Mouse (Mus musculus): ENCODE measurements at regions not wholly inside any gene's neighbourhood (a gene's known extent, or its start where the extent isn't known, plus 50 kb on each side); places are given as distances from the start of the nearest gene placed in this dataset.

DNA sequence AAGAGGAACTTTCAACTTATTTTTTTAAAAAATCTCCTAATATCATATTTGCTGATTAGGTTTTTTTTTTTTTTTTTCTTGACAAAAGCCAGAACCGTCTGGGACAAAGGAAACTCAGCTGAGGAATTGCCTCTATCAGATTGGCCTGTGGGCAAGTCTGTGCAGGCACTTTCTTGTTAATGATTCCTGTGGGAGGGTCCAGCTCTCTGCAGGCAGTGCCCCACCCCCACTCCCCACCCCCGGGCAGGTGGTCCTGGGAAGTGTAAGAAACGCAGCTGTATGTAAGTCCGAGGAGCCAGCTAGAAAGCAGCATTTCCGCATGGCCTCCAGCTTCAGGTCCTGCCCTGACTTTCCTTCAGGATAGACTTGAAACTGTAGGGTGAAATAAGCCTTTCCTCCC, 377.7 kb downstream of the Sox2 start:
- no peak for DNase-seq

DNA sequence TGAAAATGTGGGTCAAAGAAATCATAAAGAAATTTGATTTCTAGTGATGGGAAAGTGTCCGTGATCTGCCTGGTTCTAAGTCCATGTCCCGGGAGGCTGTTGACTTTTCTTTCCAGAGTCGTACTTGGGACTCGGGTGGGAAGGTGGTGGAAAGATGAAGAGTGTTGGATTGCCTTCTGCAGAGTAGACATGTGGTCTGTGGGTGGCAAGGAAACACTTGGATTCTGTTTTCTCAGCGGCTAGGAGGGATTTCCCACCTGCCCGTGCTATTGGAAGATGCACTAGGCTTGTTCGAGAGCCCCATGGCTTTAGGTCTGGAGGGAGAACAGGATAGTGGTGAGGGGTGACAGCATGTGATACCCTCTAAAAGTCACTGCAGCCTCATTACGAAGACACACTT, 379.7 kb downstream of the Sox2 start:
- DNase-seq, result peak; percentile 3 to 10

DNA sequence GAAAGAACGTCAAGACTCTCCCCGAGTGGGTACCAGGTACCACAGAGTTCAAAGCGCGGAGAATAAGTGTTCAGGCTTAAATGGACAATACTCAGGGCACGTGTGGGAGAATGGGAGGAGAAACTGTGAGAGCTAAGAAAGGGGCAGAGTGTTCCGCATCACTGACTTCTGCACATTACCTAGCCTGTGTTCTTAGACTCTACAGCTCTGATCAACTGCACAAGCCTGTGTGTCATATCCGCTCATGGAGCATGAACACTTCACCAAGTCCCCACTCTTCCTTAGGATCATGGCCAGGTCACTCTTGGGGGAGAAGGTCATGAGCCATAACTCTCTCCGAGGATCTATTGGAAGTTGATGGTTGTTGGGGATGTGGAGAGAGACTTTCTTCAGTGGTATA, 383.4 kb downstream of the Sox2 start:
- DNase-seq, result no peak

DNA sequence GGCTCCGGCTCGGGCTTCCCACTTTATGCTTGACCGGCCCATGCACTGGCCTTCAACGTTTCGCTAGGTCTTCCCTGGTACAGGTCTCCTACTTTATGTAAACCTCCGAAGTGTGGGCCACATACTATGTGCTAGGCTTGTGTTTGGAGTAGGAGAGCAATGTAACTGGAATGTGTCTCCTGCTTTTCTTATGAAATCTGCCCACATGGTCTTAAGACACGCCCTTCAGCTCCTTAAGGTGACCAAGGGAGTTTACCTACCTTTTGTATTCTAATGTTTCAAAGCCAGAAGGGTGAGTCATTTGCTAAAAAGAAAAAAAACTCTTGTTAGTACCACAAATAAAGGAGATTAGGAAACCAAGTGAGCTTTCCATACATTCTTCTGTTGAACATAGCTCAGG, 385.0 kb downstream of the Sox2 start:
- no peak for DNase-seq

DNA sequence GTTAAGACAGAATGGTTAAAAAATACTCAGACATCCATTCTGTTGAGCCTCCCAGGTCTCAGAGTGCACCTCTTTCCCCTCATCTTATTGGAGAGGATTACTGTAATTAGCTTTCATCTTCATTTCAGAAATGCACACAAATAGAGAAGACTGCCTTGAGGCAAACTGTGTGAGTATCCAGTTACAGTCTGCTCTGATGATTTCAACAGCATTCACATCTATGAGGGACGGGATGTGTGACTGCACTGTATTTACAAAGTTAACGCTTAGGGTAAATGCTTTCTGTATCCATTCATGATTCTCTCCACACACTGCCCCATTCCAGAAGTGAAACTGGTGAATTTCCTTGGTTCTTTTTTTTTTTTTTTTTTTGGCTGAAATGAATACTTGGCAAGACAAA, 393.5 kb downstream of the Sox2 start:
- no peak for DNase-seq

DNA sequence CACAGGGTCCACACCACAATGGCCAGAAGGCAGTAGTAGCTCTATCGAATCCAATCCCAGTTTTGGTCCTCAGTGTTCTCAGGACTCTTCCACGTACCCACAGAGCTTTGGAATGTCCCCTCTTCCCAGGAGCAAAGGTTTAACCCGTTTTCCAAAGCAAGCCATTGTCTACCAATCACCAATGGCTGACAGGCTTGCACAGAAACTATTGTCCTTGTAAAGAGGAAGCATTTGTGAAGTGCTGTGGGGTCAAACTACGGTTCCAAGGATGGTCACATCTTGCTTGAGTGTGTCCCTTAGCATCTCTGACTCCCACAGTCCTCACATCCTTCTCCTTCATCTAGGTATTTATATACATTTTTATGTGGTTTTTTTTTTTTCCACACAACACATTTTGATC, 409.2 kb downstream of the Sox2 start:
- no peak for DNase-seq

DNA sequence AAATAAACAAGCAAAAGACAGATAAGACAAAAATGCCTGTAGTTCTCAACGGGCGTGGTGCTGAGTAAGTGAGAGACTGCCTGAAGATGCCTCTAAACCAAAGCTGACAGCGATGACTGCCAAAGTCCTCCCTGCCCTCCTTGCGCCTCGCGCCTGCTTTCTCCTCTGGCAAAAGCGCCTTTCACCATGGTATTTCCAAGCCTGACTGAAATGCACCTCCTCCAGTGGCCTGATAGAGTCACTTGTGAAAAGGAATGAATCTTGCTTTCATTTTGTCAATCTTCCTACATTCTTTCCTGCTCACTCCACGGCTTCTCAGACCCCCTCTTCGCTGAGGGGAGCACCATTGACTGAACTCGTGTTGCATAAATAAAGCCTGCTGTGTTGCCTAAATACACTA, 409.8 kb downstream of the Sox2 start:
- DNase-seq, result no peak

DNA sequence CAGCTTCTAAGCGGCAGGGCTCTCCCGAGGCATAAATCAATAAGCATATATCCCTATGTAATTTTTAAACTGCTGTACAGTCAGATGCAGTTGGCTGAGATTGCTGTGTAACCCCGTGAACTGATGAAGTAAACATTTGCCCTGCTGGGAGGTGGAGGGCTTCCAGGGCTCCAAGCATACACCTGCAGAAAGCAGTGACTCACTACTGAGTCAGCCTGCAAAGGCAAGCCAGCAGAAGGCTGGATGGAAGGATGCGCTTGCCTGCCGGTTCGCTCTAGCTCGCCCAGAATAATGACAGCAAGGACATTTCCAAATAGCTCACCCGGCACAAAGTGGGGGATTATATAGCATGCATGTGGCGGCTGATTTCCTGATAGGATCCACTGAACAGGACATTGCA, 416.6 kb downstream of the Sox2 start:
- peak in 1 of 2 experiments; percentile 10 for DNase-seq

DNA sequence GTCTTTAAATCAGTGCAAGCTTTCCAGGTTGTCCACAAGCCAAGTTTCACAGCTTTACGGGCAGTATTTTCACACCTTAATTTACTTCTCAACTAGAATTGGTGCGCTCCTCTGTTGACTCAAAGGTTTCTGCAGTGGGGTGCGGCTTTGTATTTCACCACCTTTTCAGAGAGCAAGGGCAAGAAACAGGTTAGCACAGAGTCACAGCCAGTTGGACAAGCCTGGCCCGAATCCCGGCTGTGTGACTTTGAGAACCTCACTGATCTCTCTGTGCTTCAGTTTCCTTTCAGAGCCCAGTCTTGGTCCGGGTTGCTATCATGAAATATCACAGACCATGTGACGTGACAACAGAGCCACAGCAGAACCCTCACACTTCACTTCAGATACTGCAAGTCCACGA, 418.4 kb downstream of the Sox2 start:
- no peak for DNase-seq

DNA sequence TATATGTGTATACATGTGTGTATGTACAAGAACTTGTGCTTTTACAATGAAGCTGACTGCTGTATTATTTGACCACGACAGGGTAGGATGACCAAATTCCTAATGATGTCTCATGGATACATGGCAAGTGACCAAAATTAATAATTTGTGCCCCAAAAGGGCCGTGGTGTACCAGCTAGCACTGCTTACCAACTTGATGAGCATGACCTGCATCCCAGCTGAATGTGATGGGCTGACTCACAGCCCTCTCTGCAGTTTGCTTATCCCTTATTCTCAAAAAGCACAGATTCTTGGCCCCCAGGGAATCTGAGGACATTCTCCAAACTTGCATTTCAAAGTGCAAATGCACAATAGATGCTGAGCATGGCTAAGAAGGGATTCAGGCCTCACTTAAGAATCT, 420.8 kb downstream of the Sox2 start:
- no peak for DNase-seq

DNA sequence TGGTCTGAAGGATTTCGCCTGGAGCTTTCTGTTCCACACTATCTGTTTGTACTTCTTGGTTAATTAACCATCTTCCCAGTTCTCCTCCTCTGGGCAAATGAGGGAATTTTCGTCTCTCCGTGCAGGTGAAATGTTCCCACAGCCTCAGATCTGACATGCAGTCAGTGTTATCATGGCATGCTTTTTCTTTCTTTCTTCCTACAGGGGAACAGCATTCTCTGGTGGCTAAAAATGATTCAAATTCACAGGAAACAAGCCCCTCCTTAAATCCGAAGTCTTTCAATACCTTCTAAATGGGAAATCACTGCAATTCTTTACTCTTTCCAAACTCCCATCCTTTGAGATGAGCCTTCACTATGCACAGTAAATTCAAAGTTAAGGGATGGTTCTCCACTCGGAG, 429.7 kb downstream of the Sox2 start:
- no peak for DNase-seq

DNA sequence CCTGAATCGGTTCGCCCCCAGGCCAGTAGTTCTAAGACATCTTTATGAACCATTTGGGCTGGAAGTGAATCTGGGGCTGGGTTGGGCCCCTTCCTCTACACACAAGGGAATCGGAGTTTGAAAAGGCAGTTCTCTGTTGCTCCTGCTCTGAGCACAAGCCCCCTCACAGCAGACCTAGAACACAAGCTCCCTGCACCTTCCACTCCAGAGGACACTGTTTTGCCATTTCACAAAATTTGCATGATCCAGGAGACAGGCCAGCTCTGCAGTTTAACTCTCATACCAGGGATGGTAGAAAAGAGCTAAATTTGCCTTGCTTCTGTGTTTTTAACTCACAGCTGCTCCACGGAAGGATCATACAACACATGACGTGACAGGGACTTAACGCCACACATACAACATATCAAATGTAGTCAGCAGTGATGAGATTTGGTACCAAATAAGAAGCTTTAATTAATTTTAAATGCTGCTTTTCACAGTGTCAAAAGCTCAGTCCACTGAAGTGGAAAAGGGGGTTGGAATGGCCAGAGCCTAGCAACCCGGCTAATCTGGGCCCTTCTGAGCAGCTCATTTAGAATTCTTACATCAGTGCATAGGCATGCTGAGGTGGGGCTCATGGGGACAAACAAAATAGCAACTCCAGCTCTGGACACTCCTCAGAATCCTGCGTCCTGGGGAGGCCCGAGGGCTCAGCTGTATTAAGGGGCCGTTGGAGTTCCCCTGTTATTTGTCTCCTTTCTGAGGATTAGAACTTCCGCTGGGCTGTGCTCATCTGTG, 434.1 kb downstream of the Sox2 start:
- DNase-seq, result peak in 1 of 2 experiments; percentile 24

DNA sequence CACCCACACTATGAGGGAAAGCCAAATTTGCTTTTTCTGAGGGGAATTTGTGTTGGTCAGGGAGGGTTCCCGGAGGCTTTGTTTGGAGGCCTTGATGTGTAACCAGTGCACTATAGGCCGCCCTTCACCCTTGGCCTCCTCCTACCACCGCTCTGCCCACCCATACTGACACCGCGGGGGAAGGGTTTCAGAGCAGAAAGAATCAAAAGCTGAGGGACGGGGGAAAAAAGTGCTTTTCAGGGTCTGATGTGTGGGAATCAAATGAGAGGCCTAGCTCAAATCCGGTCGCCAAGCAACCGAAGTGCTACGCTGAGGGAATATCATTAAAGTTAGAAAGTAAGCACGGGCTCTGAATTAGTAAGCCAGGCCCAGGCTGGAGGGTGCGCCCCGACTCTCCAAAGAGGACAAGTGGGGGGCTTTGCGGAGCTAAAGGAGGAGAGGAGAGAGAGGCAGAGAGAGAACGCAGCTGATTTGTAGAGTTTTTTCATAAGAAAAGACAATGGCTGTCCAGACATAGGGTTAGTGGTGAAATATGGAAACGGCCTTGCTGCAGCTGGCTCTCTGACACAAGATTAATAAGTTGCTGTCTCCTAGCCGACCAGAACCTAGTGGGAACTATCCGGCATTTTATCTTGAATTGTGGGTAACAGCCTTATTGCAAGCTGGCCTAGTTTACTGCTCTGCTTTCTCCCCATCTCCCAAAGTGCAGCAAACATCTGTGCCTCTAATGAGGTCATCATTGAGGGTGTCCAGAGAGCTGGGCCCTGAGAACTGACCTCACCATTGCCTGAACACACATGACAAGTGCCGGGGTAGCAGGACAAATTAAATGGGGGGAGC, 438.3 kb downstream of the Sox2 start:
- DNase-seq, result peak; percentile 51 to 72

DNA sequence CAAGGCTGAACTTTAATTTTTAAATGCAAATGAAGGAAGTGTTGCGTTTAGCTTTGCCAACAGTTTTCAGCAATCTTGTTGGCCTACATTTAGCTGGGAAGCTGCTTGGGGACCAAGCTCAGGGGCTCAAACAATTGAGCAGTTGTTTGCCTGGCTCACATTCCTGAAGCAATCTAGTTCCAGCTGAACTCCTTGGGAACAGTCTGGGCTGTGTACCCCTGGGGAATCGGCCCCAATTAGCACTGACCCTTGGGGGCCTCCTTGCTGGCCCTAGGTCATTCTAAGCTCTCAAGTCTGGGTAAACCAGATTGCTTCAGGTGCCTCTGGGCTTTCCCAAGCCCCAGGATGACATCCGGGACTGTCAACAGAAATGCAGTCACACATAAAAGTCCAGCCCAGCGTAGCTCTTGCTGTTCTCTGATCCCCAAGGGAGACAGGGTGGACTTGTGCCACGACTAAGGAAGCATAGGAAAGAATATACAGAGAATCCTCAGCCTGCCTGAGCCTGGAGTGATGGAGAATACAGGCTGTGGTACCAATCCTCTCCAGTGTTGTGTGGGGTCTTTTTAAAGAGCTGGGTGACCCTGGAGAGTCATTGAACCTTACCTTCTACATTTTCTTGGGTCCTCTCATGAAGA, 440.4 kb downstream of the Sox2 start:
- peak; percentile 35 to 40 for DNase-seq

DNA sequence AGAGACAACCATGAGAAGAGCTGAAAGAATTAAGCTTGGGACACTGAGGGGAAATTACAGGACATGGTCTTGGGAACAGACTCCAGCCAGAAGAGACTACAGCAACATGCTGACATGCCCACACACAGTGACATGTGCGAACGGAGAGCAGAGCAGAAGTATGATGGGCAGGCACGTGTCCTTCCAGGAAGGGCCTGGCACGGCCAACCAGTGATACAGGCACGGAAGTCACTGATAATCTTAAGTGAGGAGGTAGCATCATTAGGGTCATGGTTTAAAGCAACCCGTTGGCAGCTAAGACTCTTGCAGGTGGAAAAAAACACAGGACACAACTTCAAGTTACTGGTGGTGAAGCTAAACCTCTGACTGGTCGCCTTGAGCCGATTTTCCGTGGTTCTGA, 442.8 kb downstream of the Sox2 start:
- no peak for DNase-seq

DNA sequence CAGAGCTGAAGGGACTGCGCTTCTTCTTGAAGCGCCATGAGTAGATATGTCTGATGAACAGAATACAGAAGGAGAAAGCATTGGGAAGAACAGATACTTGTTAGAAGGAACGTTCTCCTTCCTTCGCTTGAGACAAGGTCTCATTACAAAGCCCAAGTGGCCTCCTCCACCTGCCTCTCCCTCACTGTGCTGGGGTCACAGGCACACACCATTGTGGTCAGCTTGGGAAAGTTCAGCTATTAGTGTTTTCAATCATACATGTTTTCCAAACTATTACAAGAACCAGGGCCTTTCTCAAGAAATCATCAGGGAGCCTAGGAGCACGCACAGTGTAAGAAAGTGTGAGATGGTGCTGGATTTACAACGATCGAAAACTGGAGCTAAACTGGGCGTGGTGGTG, 445.0 kb downstream of the Sox2 start:
- no peak for DNase-seq

DNA sequence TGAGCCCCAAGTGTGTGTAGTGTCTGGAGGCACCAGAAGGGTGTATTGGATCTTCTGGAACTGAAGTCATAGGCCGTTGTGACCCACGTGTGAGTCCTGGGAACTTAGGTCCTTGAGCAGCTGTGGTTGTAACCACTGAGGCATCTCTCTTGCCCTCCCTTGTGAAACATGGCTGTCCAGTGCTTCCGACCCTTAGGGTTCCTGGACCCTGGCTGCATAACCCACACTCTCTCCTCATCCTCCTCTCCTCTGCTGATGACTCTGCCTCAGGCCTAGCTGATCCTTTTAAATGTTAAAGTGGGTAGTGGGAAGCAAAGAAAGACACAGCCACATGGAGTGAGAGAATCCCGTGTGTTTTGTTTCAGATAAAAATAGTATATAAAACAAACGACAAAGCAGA, 446.2 kb downstream of the Sox2 start:
- no peak for DNase-seq

DNA sequence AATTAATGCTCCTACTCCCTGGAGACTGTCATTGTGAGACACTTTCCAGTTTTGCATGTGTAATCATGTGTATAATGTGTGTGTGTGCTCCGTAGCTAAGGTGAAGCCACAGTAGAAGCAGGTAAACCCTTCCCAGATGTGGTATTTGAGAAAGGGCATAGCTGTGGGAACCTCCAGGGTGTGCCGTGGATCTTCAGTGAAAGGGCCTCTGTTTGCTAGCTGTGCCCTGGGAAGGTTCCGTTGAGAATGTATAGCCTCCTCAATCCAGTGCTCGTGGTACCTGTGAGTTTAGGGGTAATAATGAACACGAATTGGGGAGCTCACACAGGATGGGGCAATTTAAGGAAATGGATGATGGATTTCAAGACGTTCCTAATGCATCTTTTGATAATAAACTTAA, 447.6 kb downstream of the Sox2 start:
- DNase-seq, result no peak

DNA sequence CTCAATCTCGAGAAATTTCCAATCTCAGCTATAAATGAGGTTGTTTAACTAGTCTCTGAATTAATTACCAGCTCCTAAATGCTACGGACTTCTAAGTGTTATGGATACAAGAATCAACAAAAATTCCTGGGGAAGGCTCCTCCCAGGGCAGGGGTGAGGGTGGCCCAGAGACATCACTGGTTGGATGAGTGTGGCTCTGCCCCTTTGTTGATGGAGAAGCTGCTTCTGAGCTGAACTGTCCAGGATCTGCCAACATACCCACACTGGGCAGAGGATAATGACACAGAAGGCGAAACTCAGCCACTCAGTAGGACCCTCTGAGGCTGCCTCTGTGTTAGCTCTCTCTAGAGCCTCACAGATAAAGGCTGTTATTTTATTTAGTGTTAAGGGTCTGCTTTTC, 449.0 kb downstream of the Sox2 start:
- DNase-seq, result no peak

DNA sequence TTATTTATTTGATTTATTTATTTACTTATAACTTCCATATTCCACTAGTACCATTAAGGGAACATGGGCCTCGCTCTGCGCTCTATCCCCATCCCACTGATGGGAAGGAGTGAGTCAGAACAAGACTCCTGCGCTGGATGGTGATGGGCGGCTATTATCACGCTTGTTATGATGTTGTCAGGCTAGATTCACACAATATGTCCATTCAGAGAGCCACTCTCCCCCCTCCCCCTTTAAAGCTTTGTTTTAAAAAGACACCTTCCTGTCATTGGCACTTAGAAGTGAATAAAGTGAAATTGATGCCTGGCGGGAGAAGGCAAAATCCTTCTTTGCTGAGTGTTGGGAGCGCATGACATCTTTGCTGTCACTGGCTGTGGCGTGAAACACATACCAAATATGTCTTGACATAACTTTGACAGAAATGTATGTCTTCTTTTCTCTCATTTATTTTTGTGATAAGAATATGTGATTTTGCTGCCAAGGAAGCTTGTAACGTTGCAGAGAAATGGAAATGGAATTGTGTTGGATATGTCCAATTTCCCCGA, 449.7 kb downstream of the Sox2 start:
- DNase-seq, result no peak

DNA sequence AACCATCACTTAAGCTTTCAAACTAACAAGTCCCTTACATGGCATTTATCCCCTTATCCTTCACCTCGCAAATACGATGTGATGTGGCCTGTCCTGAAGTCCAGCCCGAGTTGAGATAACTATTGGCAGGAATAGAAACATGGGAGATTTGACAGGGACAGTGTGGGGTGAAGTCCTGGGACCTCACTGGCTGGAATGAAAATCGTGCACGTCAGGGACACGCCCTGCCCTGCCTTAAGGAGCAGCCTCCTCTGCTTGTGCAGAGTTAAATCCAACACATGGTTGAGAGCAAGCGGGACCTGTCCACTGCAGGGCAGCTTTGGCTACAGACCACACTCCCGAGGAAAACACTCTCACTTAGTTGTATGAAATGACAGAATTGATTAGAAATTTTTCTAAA, 451.1 kb downstream of the Sox2 start:
- no peak for DNase-seq

DNA sequence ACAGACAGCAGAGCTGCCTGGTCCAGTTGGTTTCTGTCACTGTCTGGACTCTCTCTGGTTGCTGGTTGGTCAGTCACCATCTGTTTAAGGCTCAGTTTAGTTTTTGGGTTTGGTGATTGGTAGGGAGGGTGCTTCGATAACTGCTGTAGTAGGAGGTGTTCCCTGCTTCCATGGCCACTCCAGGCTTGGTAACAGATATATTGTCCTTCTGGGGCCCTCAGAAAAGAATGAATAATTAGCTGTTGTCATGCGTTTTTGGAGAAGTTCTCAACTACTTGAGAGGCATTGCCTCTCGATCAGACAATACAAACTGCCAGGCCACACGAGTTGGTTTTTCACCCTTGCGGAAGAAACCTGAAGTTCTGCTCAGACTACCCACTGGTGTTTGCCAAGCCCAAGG, 451.7 kb downstream of the Sox2 start:
- no peak for DNase-seq

Data from layer of hippocampus, postnatal 36 days (tissue).